Mouse (Mus musculus): Measurements from ENCODE around the gene Pgap3. TPM values are rescaled to one million over a fixed set of nuclear protein-coding genes. Genes with fewer than 3 reads are reported as not detected.

Pgap3 gene
- polyA plus RNA-seq, 1 experiment from 2014 or later, result 17.4 TPM

GRCm38 (mm10) chr11:98431743-98432502, 31.6 kb upstream of the Pgap3 start:
- no peak for TF ChIP-seq CTCF (IDR thresholded peaks at IDR 0.05; ENCODE audit: low read depth)
- no peak for ATAC-seq (replicated peaks; ENCODE audit: low FRiP score, low read depth)
- Histone ChIP-seq H3K9me3 (replicated peaks; ENCODE audit: low read length) (no peaks in the 10 kb centered on the region), H3K4me3 (replicated peaks; ENCODE audit: low read depth, low read length) (no peak overlapping the region), H3K27me3 (ENCODE audit: insufficient read depth, low read length) (no peaks in the 10 kb centered on the region), H3K36me3 (ENCODE audit: insufficient read depth, low read length) (peaks cover 70% of the 10 kb centered on the region), H3K27ac (no peak overlapping the region), H3K4me1 (replicated peaks; ENCODE audit: insufficient read depth, low read length) (no peaks in the 10 kb centered on the region), H3K9ac (ENCODE audit: low read depth, low read length) (no peak overlapping the region), H3K4me2 (ENCODE audit: low read length) (no peak overlapping the region)
- 84% methylated on average over 9 of the region's 9 CpGs for WGBS
- DNase-seq (ENCODE audit: low spot score), result no peak

DNA sequence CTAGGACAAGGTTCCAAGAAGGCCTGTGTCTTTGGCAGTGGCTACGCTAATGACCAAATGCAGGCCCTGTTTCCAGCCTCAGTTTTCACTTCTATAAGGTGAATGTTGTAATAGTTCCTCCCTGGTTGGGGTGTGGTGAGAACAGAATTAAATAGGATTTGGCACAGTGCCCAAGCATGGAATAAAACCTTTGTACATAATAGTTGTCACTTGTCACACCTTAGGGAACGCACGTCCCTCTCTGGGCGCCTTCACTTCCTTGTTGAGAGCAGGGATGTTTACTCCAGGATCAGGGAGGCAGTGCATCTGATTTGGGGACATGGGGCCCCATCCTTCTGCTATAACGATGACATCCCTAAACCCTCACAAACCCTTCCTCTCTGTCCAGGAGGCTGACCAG, 28.1 kb upstream of the Pgap3 start:
- Histone ChIP-seq H3K4me1 (replicated peaks; ENCODE audit: insufficient read depth, low read length) (no peaks in the 10 kb centered on the region), H3K9me3 (replicated peaks; ENCODE audit: low read length) (no peaks in the 10 kb centered on the region), H3K4me3 (replicated peaks; ENCODE audit: low read depth, low read length) (no peak overlapping the region), H3K4me2 (ENCODE audit: low read length) (no peak overlapping the region), H3K27me3 (ENCODE audit: insufficient read depth, low read length) (no peaks in the 10 kb centered on the region), H3K36me3 (ENCODE audit: insufficient read depth, low read length) (peaks cover 75% of the 10 kb centered on the region), H3K9ac (ENCODE audit: low read depth, low read length) (no peak overlapping the region), H3K27ac (no peak overlapping the region)
- ATAC-seq (replicated peaks; ENCODE audit: low FRiP score, low read depth), result no peak
- WGBS, result 73% methylated on average over 5 of the region's 5 CpGs
- no peak for DNase-seq (ENCODE audit: low spot score)
- no peak for TF ChIP-seq CTCF (IDR thresholded peaks at IDR 0.05; ENCODE audit: low read depth)

DNA sequence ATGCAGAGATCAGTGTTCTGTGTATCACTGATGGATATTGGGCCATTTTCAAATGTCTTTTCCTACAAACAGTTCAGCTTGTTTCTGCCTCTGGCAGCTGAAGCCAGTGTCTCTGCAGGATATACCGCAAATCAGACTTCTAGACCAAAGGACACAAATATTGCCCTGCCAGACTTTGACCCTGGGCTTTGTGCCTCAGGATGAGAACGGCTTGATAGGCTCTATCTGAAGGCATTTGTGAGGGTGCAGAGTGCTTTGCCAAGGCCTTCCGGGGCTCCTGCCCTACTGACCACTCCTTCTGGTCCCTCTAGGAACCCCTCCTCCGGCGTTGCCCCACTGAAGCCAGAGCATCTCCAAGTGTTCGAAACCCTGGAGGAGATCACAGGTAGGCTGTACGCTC, 26.3 kb upstream of the Pgap3 start:
- Histone ChIP-seq H3K9me3 (replicated peaks; ENCODE audit: low read length) (no peaks in the 10 kb centered on the region), H3K4me3 (replicated peaks; ENCODE audit: low read depth, low read length) (no peak overlapping the region), H3K9ac (ENCODE audit: low read depth, low read length) (no peak overlapping the region), H3K4me1 (replicated peaks; ENCODE audit: insufficient read depth, low read length) (no peaks in the 10 kb centered on the region), H3K36me3 (ENCODE audit: insufficient read depth, low read length) (peaks cover 73% of the 10 kb centered on the region), H3K27ac (no peak overlapping the region), H3K27me3 (ENCODE audit: insufficient read depth, low read length) (no peaks in the 10 kb centered on the region), H3K4me2 (ENCODE audit: low read length) (no peak overlapping the region)
- TF ChIP-seq CTCF (IDR thresholded peaks at IDR 0.05; ENCODE audit: low read depth), result no peak
- WGBS, result 90% methylated on average over 7 of the region's 7 CpGs
- no peak for DNase-seq (ENCODE audit: low spot score)
- ATAC-seq (replicated peaks; ENCODE audit: low FRiP score, low read depth), result no peak

DNA sequence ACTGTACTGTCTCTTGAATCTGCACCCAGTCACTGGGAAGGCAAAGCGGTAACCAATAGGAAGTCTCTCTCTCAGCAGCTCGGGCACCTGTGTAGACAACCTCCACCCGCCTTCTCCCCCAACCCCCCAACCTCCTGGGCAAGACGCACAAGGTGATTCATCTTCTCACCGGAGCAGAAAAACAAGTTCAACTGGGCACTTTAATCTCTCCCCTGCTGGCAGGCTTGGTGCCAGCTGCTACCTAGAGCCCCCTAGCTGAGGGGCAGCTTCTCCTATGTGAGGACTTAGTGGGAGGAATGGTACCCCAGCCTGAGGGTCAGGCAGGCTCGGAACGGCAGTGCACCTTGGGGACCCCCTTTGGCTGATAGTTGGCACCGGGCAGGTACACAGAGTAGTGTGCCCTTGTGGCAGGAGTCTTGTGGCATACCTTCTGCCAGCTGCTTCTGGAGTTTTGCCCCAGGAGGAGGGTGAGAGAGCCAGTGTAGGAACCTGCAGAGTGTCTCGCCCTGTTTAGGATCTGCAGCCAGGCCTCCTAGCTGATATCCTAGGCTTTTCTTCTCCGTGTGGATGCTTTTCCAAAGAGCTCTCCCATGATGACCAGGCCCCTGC, 18.8 kb upstream of the Pgap3 start:
- DNase-seq (ENCODE audit: low spot score) (no peak), ATAC-seq (replicated peaks; ENCODE audit: low FRiP score, low read depth) (no peak; the same call in 1 of the 2 replicates)
- TF ChIP-seq CTCF (IDR thresholded peaks at IDR 0.05; ENCODE audit: low read depth), result peak; percentile 48
- H3K4me2 ChIP-seq (ENCODE audit: low read length), result no peak overlapping the region
- H3K27ac ChIP-seq, result peak overlapping the region; percentile 62; the same call in 1 of the 2 replicates
- H3K4me1 ChIP-seq (replicated peaks; ENCODE audit: insufficient read depth, low read length), result peaks cover 15% of the 10 kb centered on the region
- H3K9me3 ChIP-seq (replicated peaks; ENCODE audit: low read length), result no peaks in the 10 kb centered on the region
- 73% methylated on average over 10 of the region's 10 CpGs for WGBS
- 0 out of 2 replicates have a peak overlapping the region, but pooled peaks have one; percentile 35 for H3K9ac ChIP-seq (ENCODE audit: low read depth, low read length)
- no peaks in the 10 kb centered on the region for H3K27me3 ChIP-seq (ENCODE audit: insufficient read depth, low read length)
- H3K36me3 ChIP-seq (ENCODE audit: insufficient read depth, low read length), result peaks cover 20% of the 10 kb centered on the region
- no peak overlapping the region for H3K4me3 ChIP-seq (replicated peaks; ENCODE audit: low read depth, low read length)

GRCm38 (mm10) chr11:98418273-98418672, 18.0 kb upstream of the Pgap3 start:
- DNase-seq (ENCODE audit: low spot score), result no peak
- no peak for TF ChIP-seq CTCF (IDR thresholded peaks at IDR 0.05; ENCODE audit: low read depth)
- peaks cover 22% of the 10 kb centered on the region for H3K4me1 ChIP-seq (replicated peaks; ENCODE audit: insufficient read depth, low read length)

DNA sequence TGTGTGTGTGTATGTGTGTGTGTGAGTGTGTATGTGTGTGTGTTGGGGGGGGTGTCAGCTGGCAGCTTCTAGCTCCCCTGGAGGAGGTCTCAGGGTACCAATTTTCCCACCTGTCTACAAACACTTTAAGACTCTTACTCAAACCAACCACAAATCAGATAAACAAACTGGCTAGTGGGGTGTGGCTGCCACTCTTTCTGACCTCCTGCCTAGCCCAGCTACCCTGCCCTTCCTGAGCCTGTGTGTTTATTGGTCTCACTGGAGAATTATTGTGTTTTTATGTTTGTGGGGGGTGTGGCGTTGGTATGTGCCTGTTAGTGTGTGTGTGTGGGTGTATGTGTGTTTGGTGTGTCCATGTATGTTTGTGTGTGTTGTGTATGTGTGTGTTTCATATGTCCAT, 16.8 kb upstream of the Pgap3 start:
- Histone ChIP-seq H3K27me3 (ENCODE audit: insufficient read depth, low read length) (no peaks in the 10 kb centered on the region), H3K4me1 (replicated peaks; ENCODE audit: insufficient read depth, low read length) (peaks cover 22% of the 10 kb centered on the region), H3K9me3 (replicated peaks; ENCODE audit: low read length) (no peaks in the 10 kb centered on the region), H3K4me3 (replicated peaks; ENCODE audit: low read depth, low read length) (no peak overlapping the region), H3K36me3 (ENCODE audit: insufficient read depth, low read length) (peaks cover 5% of the 10 kb centered on the region; the same call in 1 of the 2 replicates), H3K27ac (no peak overlapping the region), H3K4me2 (ENCODE audit: low read length) (no peak overlapping the region), H3K9ac (ENCODE audit: low read depth, low read length) (no peak overlapping the region)
- DNase-seq (ENCODE audit: low spot score) (no peak), ATAC-seq (replicated peaks; ENCODE audit: low FRiP score, low read depth) (no peak)
- WGBS, result 81% methylated on average over 1 of the region's 1 CpGs
- no peak for TF ChIP-seq CTCF (IDR thresholded peaks at IDR 0.05; ENCODE audit: low read depth)

More at GRCm38 (mm10) chr11:98418273-98418672, 18.0 kb upstream of the Pgap3 start:
- Histone ChIP-seq H3K9me3 (replicated peaks; ENCODE audit: low read length) (no peaks in the 10 kb centered on the region), H3K9ac (ENCODE audit: low read depth, low read length) (no peak overlapping the region), H3K27ac (peak overlapping the region; percentile 36; the same call in 1 of the 2 replicates), H3K4me3 (replicated peaks; ENCODE audit: low read depth, low read length) (no peak overlapping the region), H3K4me2 (ENCODE audit: low read length) (no peak overlapping the region), H3K27me3 (ENCODE audit: insufficient read depth, low read length) (no peaks in the 10 kb centered on the region), H3K36me3 (ENCODE audit: insufficient read depth, low read length) (peaks cover 16% of the 10 kb centered on the region)
- 65% methylated on average over 6 of the region's 6 CpGs for WGBS
- ATAC-seq (replicated peaks; ENCODE audit: low FRiP score, low read depth), result no peak

Measured in kidney, postnatal 0 days (tissue).